Mouse (Mus musculus) brain, adult 2 months (tissue): ENCODE data around the gene Izumo2.
"Not testable (repeated sequence)": the region's sequence is repeated elsewhere in the genome, so short reads cannot be mapped to it uniquely, and the experiment has no call there.

Experiments
- DNase-seq: peaks from one replicate; pipeline ENCODE4 v3.0.0; 2011; ENCODE audit warnings: low read depth, low spot score

Gene Izumo2

GRCm38 (mm10) chr7:44697980-44698379, 10.6 kb upstream of the Izumo2 start:
- DNase-seq: no peak

- peak; percentile 80 for DNase-seq
Measured at GRCm38 (mm10) chr7:44701921-44702320, 6.6 kb upstream of the Izumo2 start.

- DNase-seq: no peak
Measured at GRCm38 (mm10) chr7:44702985-44703384, 5.6 kb upstream of the Izumo2 start.

GRCm38 (mm10) chr7:44704363-44704762, 4.2 kb upstream of the Izumo2 start:
- peak; percentile 20 for DNase-seq

- DNase-seq: no peak
Measured at GRCm38 (mm10) chr7:44705086-44705485, 3.5 kb upstream of the Izumo2 start.

GRCm38 (mm10) chr7:44706322-44706721, 2.2 kb upstream of the Izumo2 start:
- DNase-seq: no peak

- no peak for DNase-seq
Measured at GRCm38 (mm10) chr7:44707169-44707675, 1.3 kb upstream of the Izumo2 start.

GRCm38 (mm10) chr7:44708093-44708492, 449 bp upstream of the Izumo2 start:
- not testable (repeated sequence) for DNase-seq

- no peak for DNase-seq
Measured at GRCm38 (mm10) chr7:44709881-44710280, 1.3 kb downstream of the Izumo2 start.

- no peak for DNase-seq
Measured at GRCm38 (mm10) chr7:44722058-44722457, 13.5 kb downstream of the Izumo2 start.

- DNase-seq: peak; percentile 68
Measured at GRCm38 (mm10) chr7:44724316-44724715, 15.8 kb downstream of the Izumo2 start.

- peak; percentile 82 for DNase-seq
Measured at GRCm38 (mm10) chr7:44726343-44726742, 17.8 kb downstream of the Izumo2 start.

GRCm38 (mm10) chr7:44727151-44727550, 18.6 kb downstream of the Izumo2 start:
- DNase-seq: no peak

GRCm38 (mm10) chr7:44728082-44728975, 19.8 kb downstream of the Izumo2 start:
- no peak for DNase-seq

GRCm38 (mm10) chr7:44733723-44734122, 25.2 kb downstream of the Izumo2 start:
- no peak for DNase-seq

GRCm38 (mm10) chr7:44741361-44741760, 32.8 kb downstream of the Izumo2 start:
- peak; percentile 63 for DNase-seq

GRCm38 (mm10) chr7:44744270-44744669, 35.7 kb downstream of the Izumo2 start:
- DNase-seq: no peak

GRCm38 (mm10) chr7:44745076-44745475, 36.5 kb downstream of the Izumo2 start:
- peak; percentile 95 for DNase-seq

- no peak for DNase-seq
Measured at GRCm38 (mm10) chr7:44747115-44747514, 38.6 kb downstream of the Izumo2 start.

- peak; percentile 99 for DNase-seq
Measured at GRCm38 (mm10) chr7:44748101-44749044, 39.8 kb downstream of the Izumo2 start, which contains the start of gene Vrk3. TSS of gene Vrk3 (plus strand) at chr7:44748413.

GRCm38 (mm10) chr7:44750950-44751349, 42.4 kb downstream of the Izumo2 start, which contains the start of gene Zfp473:
TSS of gene Zfp473 (minus strand) at chr7:44751050.
- DNase-seq: not testable (repeated sequence)

GRCm38 (mm10) chr7:44757164-44757563, 48.6 kb downstream of the Izumo2 start:
- DNase-seq: no peak
